Comparison of ENCODE assay signal across 8 mouse cellular contexts in genomic region chr5:90652724-90653123, GRCm38 (mm10). TPM values are rescaled to one million over a fixed set of nuclear protein-coding genes. Genes with fewer than 3 reads are reported as not detected.
A peak's percentile ranks its signal among the peaks of the same experiment; 100 is the strongest.
DNase-seq lines count a peak whose midpoint lies in the region; ATAC-seq and TF ChIP-seq lines count a peak whose summit lies in the region.

No protein-coding gene starts in this region.

- ATAC-seq in hindbrain, embryonic 14.5 days (ENCODE audit: low FRiP score): peak; percentile 74; the same call in 1 of the 2 replicates
- ATAC-seq in midbrain, postnatal 0 days (ENCODE audit: low FRiP score): peak; percentile 77

- H3K27ac ChIP-seq in hindbrain, embryonic 14.5 days: no peak overlapping the region
- H3K27ac ChIP-seq in midbrain, postnatal 0 days (ENCODE audit: low read depth, low read length): no peak overlapping the region

- no peak overlapping the region for H3K4me3 ChIP-seq in hindbrain, embryonic 14.5 days (replicated peaks; ENCODE audit: low read length)
- H3K4me3 ChIP-seq in midbrain, postnatal 0 days (ENCODE audit: low read depth, low read length): no peak overlapping the region

- TF ChIP-seq CTCF in midbrain, postnatal 0 days (IDR thresholded peaks at IDR 0.05): peak; percentile 95

- peak; percentile 52 for DNase-seq in ovary, postnatal 14 days (ENCODE audit: low spot score)
- no peak for DNase-seq in ovary, adult 18-20 months (ENCODE audit: low spot score)
- DNase-seq in adipocyte (ENCODE audit: low spot score): peak; percentile 90
- peak; percentile 74 for DNase-seq in embryo, embryonic 11 days
- peak; percentile 87 for DNase-seq in hindbrain, embryonic 14.5 days (ENCODE audit: low spot score)
- peak; percentile 73 to 86 for DNase-seq in left cerebral cortex, postnatal 14 days (ENCODE audit: low spot score in 2 of 2)
- peak; percentile 81 for DNase-seq in midbrain, postnatal 0 days (ENCODE audit: low spot score)
- peak; percentile 19 for DNase-seq in thymus, postnatal 25 days

- H3K4me2 ChIP-seq in hindbrain, embryonic 14.5 days (replicated peaks): no peak overlapping the region
- H3K4me2 ChIP-seq in midbrain, postnatal 0 days (ENCODE audit: low read depth, low read length, poor library complexity, severe bottlenecking): no peak overlapping the region

- intact Hi-C loops in left cerebral cortex, postnatal 14 days (cut with DNase I): loop anchor here (2.0 kb wide), 1 partner anchor 52 kb away; no protein-coding TSS in a partner anchor

- H3K9ac ChIP-seq in hindbrain, embryonic 14.5 days: no peak overlapping the region
- no peak overlapping the region for H3K9ac ChIP-seq in midbrain, postnatal 0 days (replicated peaks; ENCODE audit: low read length, poor library complexity, severe bottlenecking)

- WGBS in hindbrain, embryonic 14.5 days: 10% methylated on average over 3 of the region's 3 CpGs
- WGBS in midbrain, postnatal 0 days: 6% methylated on average over 3 of the region's 3 CpGs

- no peaks in the 10 kb centered on the region for H3K4me1 ChIP-seq in hindbrain, embryonic 14.5 days (replicated peaks; ENCODE audit: control insufficient read depth, insufficient read depth, low read length)
- 0 out of 2 replicates have a peak, but pooled peaks cover 4% of the 10 kb centered on the region for H3K4me1 ChIP-seq in midbrain, postnatal 0 days (ENCODE audit: insufficient read depth, low read length)

- no peaks in the 10 kb centered on the region for H3K9me3 ChIP-seq in hindbrain, embryonic 14.5 days (ENCODE audit: control insufficient read depth, low read length)
- no peaks in the 10 kb centered on the region for H3K9me3 ChIP-seq in midbrain, postnatal 0 days (ENCODE audit: low read length)

- H3K27me3 ChIP-seq in hindbrain, embryonic 14.5 days (ENCODE audit: control insufficient read depth, insufficient read depth, low read length): no peaks in the 10 kb centered on the region
- no peaks in the 10 kb centered on the region for H3K27me3 ChIP-seq in midbrain, postnatal 0 days (ENCODE audit: insufficient read depth, low read length)

- H3K36me3 ChIP-seq in hindbrain, embryonic 14.5 days (replicated peaks; ENCODE audit: control insufficient read depth, insufficient read depth): no peaks in the 10 kb centered on the region
- no peaks in the 10 kb centered on the region for H3K36me3 ChIP-seq in midbrain, postnatal 0 days (ENCODE audit: insufficient read depth, low read length)

RNA-seq across cellular contexts. Expression of gene Rassf6, which starts 12.3 kb away (rescaled TPM):
- polyA plus RNA-seq in hindbrain, embryonic 14.5 days (2014; fragmentation: Nextera tagmentation; extraction: Ambion mirVana): 1.9 and 2.0 TPM in 2 replicates
- total RNA-seq in left cerebral cortex, postnatal 14 days (2021): 1 to 10 TPM; 1.0 to 1.7 TPM
- total RNA-seq in midbrain, postnatal 0 days (2014; rRNA removed): 1.9 and 2.5 TPM in 2 replicates
- polyA plus RNA-seq in midbrain, postnatal 0 days (2015; fragmentation: Nextera tagmentation; extraction: Ambion mirVana): 2.0 and 2.4 TPM in 2 replicates
